Mouse (Mus musculus) adrenal gland, adult 8-10 months (tissue): ENCODE measurements at regions not wholly inside any gene's neighbourhood (a gene's known extent, or its start where the extent isn't known, plus 50 kb on each side); places are given as distances from the start of the nearest gene placed in this dataset.

Source experiments
- DNase-seq: peaks from one replicate; pipeline ENCODE4 v3.0.0; 2022

- no peak for DNase-seq
These were observed 170.6 kb upstream of the Lrig3 start for GRCm38 (mm10) chr10:125795323-125795722.

GRCm38 (mm10) chr10:125798678-125799077 is 167.3 kb upstream of the Lrig3 start:
- DNase-seq = no peak

GRCm38 (mm10) chr10:125800572-125801114 is 165.3 kb upstream of the Lrig3 start:
- DNase-seq = no peak

GRCm38 (mm10) chr10:125801450-125801849 is 164.5 kb upstream of the Lrig3 start:
- DNase-seq = no peak

- DNase-seq = no peak
These were observed 162.9 kb upstream of the Lrig3 start for GRCm38 (mm10) chr10:125802923-125803583.

- no peak for DNase-seq
These were observed 156.1 kb upstream of the Lrig3 start for GRCm38 (mm10) chr10:125809763-125810361.

GRCm38 (mm10) chr10:125810590-125810989 is 155.4 kb upstream of the Lrig3 start:
- DNase-seq = no peak

- DNase-seq = no peak
These were observed 151.6 kb upstream of the Lrig3 start for GRCm38 (mm10) chr10:125814191-125814887.

- DNase-seq = no peak
These were observed 133.8 kb upstream of the Lrig3 start for GRCm38 (mm10) chr10:125832134-125832533.

- no peak for DNase-seq
These were observed 133.2 kb upstream of the Lrig3 start for GRCm38 (mm10) chr10:125832764-125833163.

- DNase-seq = no peak
These were observed 132.0 kb upstream of the Lrig3 start for GRCm38 (mm10) chr10:125833989-125834388.

- no peak for DNase-seq
These were observed 127.0 kb upstream of the Lrig3 start for GRCm38 (mm10) chr10:125838982-125839381.

GRCm38 (mm10) chr10:125839621-125840141 is 126.3 kb upstream of the Lrig3 start:
- no peak for DNase-seq

- no peak for DNase-seq
These were observed 125.6 kb upstream of the Lrig3 start for GRCm38 (mm10) chr10:125840388-125840787.

GRCm38 (mm10) chr10:125844336-125844865 is 121.6 kb upstream of the Lrig3 start:
- no peak for DNase-seq

- DNase-seq = no peak
These were observed 120.9 kb upstream of the Lrig3 start for GRCm38 (mm10) chr10:125845014-125845514.

- no peak for DNase-seq
These were observed 115.6 kb upstream of the Lrig3 start for GRCm38 (mm10) chr10:125850370-125850769.

- DNase-seq = no peak
These were observed 104.2 kb upstream of the Lrig3 start for GRCm38 (mm10) chr10:125861734-125862133.

- no peak for DNase-seq
These were observed 99.6 kb upstream of the Lrig3 start for GRCm38 (mm10) chr10:125866346-125866745.

GRCm38 (mm10) chr10:125884563-125884962 is 81.4 kb upstream of the Lrig3 start:
- DNase-seq = no peak

- no peak for DNase-seq
These were observed 80.2 kb upstream of the Lrig3 start for GRCm38 (mm10) chr10:125885796-125886195.

GRCm38 (mm10) chr10:125892122-125892521 is 73.8 kb upstream of the Lrig3 start:
- DNase-seq = no peak
